Mouse (Mus musculus): ENCODE results near the gene Frzb.
"Not testable (repeated sequence)": the region's sequence is repeated elsewhere in the genome, so short reads cannot be mapped to it uniquely, and the experiment has no call there.

Gene Frzb

DNA sequence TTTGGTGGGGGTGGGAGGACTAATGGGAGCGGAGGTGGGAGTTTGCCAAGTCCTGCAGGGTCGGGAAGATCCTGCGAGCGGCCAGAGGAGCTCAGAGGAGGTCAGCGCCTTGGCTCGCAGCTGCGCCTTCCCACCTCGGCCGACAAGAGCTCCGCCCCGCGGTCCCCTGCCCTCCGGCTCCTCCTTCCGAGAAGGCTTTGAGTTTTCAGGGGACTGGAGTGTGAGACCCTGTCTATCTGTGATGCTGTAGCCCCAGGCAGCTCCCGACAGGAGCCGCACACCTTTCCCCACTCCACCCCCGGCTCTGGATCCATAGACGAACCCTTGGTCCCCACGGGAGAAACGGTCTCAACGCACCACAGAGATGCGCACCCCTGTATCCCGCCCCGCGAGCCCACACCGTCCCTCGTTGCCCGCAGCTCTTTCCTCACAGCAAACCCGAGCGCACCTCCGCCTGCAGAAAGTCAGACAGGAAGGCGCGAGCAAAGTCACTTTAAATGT lies at the start of gene Frzb:
Gene Frzb (minus strand): TSS at position 335 of the 501 bp plus-strand sequence.
- DNase-seq (ENCODE audit: low spot score in 2 of 2), result peak in 1 of 2 experiments; percentile 23

DNA sequence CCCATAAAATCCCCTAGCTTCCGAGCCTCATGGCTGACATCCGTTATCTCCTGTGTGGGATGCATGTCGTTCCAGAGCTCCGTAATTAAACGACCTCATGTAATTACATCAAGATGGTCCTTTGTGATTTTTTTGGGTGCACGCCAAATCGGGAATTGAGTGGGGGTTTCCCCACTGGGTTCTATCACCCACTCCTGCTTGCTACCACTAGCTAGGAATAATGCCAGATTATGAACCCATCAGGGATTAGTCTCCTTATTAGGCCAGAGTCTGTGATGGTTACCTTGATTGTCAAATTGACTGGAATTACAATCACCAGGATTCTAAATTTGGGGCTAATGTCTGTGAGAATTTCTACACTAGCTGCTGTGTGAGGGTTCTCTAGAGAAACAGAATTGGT lies 47.9 kb upstream of the Frzb start:
- DNase-seq (ENCODE audit: low spot score in 2 of 2), result not testable (repeated sequence)

GRCm38 (mm10) chr2:80486851-80487250 lies 39.4 kb upstream of the Frzb start:
- DNase-seq (ENCODE audit: low spot score in 2 of 2), result no peak

DNA sequence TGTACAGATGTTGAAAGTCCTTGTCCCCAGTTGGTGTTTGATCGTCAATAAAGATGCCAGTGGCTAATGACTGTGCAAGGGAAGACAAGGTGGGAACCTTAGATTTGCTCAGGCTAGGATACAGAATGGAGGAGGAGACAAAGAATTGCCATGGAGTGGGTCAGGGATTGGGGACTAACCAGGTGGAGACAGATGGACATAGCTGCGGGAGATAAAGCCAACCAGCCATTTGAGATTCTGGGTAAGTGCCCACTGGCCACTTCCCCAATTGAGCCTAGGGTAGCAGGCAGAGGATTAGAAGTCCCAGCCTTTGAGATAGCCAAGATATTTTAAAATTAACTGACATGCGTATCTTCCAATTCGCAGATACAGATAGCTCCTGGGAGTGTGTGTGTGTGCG lies 37.5 kb upstream of the Frzb start:
- no peak for DNase-seq (ENCODE audit: low spot score in 2 of 2)

GRCm38 (mm10) chr2:80475831-80476230 lies 28.4 kb upstream of the Frzb start:
- DNase-seq (ENCODE audit: low spot score in 2 of 2), result no peak

DNA sequence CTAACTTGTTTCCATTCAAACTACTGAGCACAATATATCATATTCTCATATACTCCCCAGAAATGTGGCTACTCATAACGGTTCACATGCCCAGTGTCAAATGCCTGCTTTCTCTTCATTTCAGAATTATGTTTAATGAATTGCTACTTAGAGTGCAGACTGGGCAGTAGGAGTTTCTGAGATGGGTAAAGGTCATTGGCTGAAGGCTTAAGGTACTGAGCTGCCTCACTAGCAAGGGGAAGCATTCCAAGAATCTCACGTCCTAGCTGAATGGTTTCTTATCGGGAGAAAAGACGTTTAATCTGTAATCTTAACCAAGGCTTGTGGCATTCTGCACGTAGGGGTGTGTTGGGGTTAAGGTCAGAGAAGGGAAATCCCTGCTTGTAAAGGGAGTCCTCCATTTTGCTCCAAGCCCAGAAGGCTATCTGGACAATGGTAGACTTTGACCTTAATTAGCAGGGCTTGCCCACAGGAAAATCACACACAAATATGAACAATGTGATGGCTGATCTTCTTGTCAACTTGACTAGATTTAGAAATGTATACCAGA lies 26.9 kb upstream of the Frzb start:
- DNase-seq (ENCODE audit: low spot score in 2 of 2), result no peak

GRCm38 (mm10) chr2:80465991-80466821 lies 18.8 kb upstream of the Frzb start:
- DNase-seq (ENCODE audit: low spot score in 2 of 2), result no peak

- DNase-seq (ENCODE audit: low spot score in 2 of 2), result no peak
Observed at GRCm38 (mm10) chr2:80461827-80462226, 14.4 kb upstream of the Frzb start.

DNA sequence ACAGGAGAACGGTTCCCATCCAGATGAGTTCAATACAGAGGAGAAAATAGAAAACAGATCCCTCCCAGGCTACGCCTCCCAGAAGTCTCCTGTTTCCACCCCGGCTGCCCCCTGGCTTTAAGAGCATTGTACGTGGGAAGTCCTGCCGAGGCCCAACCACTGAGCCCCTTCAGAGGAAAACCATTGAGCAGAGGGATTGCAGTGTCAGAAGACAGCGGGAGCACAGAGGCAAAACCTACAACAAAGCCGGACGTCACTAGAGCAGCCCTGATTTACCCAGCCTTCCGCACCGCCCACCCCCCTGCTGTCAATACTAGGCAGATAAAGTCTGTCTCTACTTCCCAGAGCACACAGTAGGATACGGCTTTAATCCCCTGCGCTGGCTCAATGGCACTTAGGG lies 806 bp upstream of the Frzb start:
- DNase-seq (ENCODE audit: low spot score in 2 of 2), result peak in 1 of 2 experiments; percentile 14

DNA sequence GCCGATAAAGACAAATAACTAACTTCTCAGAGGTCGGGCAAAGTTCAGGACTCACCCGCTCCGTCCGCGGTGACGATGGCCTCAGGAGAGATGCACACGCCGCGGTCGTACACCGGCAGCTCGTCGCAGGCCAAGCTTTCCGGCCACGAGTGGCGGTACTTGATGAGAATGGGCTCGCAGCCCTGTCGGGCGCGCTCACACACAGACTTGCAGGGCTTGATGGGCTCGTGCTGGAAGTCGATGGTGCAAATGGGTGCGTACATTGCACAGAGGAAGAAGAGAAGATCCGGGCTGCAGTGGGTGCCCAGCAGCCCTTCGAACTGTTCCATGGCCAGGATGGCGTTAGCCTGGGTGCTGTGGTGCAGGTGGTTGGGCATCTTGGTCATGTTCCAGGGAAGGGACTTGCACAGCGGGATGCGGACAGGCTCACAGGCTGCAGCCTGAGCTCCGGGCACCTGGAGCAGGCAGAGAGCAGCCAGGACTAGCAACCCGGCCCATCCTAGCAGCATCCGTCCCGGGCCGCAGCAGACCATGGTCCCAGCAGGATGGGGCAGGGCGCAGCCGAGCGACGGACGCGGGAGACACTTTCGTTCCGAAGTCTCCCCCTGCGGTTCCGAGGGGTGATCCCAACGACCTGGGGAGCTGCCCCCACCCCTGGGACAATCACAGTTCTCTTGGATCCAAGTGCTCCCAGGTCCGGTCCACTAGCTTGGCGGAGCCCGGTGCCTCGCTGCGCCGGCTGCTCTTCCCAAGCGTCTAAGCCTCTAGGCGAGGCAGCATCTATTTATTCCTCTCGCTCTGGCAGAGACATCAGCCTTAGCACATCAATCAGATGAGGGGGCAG lies 895 bp downstream of the Frzb start:
- peak in 1 of 2 experiments; percentile 13 for DNase-seq (ENCODE audit: low spot score in 2 of 2)

GRCm38 (mm10) chr2:80445926-80446307 lies 1.5 kb downstream of the Frzb start:
- no peak for DNase-seq (ENCODE audit: low spot score in 2 of 2)

- DNase-seq (ENCODE audit: low spot score in 2 of 2), result no peak
Observed at GRCm38 (mm10) chr2:80445491-80445890, 1.9 kb downstream of the Frzb start.

- no peak for DNase-seq (ENCODE audit: low spot score in 2 of 2)
Observed at GRCm38 (mm10) chr2:80444418-80445365, 2.7 kb downstream of the Frzb start.

GRCm38 (mm10) chr2:80443962-80444361 lies 3.5 kb downstream of the Frzb start:
- DNase-seq (ENCODE audit: low spot score in 2 of 2), result no peak

DNA sequence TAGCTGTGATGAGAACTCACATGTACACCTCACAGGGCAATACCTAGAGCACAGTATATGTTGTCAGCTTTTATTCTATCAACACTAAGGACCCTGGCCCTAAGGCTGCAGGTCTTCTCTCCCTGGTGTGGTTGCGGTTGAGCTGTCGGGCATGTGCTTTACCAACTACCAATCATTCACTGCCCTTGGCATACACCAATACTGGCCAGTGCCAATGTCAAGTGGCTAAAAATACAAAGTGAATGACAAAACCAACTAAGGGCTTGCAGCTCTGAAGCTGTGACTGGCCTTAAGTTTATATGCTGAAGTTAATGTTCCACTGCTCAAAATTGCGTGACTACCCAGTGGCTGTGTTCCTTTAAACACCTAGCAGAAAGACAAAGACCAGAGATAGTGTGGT lies 6.0 kb downstream of the Frzb start:
- no peak for DNase-seq (ENCODE audit: low spot score in 2 of 2)

- no peak for DNase-seq (ENCODE audit: low spot score in 2 of 2)
Observed at GRCm38 (mm10) chr2:80438854-80439253, 8.6 kb downstream of the Frzb start.

DNA sequence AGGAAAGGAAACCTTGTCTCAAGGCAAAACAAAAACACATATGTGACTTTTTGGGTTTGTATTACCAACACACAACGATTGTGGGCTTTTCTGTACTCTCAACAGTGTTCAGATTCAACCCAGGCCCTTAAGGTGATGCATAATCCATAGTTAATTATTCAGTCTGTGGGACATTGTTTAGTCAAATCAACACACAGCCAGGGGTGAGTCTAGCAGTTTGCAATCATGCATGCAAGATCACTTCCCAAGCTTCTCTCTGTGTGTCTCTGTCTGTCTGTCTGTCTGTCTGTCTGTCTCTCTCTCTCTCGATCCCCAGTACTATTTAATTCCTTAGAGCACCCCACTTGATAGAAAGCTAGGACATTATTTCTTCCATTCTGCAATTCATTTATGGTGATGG lies 10.0 kb downstream of the Frzb start:
- DNase-seq (ENCODE audit: low spot score in 2 of 2), result no peak

DNA sequence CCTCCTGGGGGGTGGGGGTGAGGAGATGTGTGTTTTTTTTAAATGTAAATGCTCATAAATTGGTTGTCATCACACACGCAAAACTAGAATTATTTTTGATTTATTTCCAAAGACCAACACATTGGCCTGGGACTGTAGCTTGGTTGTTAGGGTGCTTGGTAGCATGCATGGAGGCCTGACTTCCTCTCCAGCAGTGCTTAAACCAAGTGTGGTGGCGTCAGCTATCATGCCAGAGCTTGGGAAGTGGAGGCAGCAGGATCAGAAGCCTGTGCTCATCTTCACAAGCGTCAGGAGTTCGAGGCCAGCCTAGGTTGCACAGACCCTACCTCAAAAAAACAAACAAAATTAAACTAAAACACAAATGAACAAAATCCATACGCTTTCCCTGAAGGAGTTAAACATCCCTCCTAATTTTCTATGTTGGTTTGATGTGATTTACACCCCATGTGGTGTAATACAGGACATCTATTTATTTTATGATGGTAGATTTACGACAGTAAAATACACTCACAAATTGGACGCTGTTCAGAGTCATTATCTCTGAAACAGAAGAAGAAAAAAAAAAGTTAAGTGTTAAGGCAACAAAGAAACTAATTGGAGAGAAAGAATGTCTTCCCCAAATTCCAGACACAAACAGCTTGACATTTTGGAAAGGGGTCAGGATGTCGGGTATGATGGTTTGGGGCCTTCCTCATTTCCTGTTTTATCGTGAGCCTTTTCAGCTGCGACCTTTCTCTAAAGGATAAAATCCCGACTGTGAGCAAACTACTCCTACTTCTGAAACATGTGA lies 12.4 kb downstream of the Frzb start:
- DNase-seq (ENCODE audit: low spot score in 2 of 2), result no peak

DNA sequence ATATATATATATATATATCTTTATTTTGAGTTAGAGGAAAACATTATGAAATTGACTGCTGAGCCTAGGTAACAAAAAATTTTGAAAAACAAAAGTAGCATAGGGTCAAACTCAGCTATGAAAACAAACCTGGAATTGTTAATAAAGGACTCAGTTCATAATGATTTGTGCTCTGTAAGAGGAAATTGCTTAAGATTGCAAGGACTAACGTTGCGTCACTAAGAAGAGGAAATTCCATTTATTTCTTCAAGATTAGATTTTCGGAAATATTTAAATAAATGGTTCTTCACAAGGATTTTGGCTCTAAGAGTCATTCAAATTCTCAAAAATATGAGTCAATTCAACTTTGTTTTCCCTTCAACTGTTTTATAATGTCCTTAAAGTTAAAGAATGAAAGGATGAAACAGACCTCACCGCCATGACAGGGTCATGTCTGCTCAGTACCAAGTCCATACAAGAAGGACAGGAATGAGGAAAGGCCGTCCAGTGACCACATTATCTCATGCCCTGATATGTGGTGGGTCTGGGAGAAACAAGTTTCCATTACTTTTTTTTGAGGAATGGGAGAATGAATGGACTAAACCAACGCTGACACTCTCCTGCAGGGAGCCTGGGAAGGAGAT lies 14.1 kb downstream of the Frzb start:
- no peak for DNase-seq (ENCODE audit: low spot score in 2 of 2)

All from frontal cortex, postnatal 10 days (tissue).